Mouse (Mus musculus) heart, postnatal 25 days (tissue): Measurements from ENCODE around the gene Tmem262. TPM values are rescaled to one million over a fixed set of nuclear protein-coding genes. Genes with fewer than 3 reads are reported as not detected.

Experiments
- microRNA-seq: library from miRNA; unstranded; fragments of <30 nt; microRNA quantifications from one replicate; pipeline ENCODE4 v1.2.0, GENCODE M21; 2022
- total RNA-seq, 2 experiments: library from RNA; stranded (reverse); gene quantifications; 2 replicates each; pipeline ENCODE4 v1.2.3; 2021

Gene Tmem262
- total RNA-seq, 2 experiments from 2014 or later = not detected

Small RNAs within 50 kb of the gene (microRNA-seq; reads per million reads assigned to microRNA genes)
- 0.83 reads per million for gene Mir6988

Other genes with a start within 250 kb of the Tmem262 start
- gene Frmd8, start 204.8 kb upstream of the Tmem262 start, total RNA-seq = 10 to 100 TPM in 1 of 2 experiments, 1 to 10 TPM in 1; 8.9 to 11.1 TPM
- 1 to 10 TPM; 3.5 to 4.1 TPM for gene Slc25a45, start 202.2 kb upstream of the Tmem262 start, total RNA-seq
- gene Tigd3, start 185.9 kb upstream of the Tmem262 start, total RNA-seq = under 1 TPM; 0.22 to 0.68 TPM
- gene Dpf2, start 167.0 kb upstream of the Tmem262 start, total RNA-seq = 10 to 100 TPM; 87.4 to 96.1 TPM
- 1 to 10 TPM; 9.1 to 9.8 TPM for gene Cdc42ep2, start 155.2 kb upstream of the Tmem262 start, total RNA-seq
- gene Pola2, start 115.8 kb upstream of the Tmem262 start, total RNA-seq = 10 to 100 TPM in 1 of 2 experiments, 1 to 10 TPM in 1; 8.9 to 11.2 TPM
- not detected for gene Slc22a20, start 93.9 kb upstream of the Tmem262 start, total RNA-seq
- gene Capn1, start 64.1 kb upstream of the Tmem262 start, total RNA-seq = 10 to 100 TPM; 27.5 to 32.8 TPM
- 10 to 100 TPM; 20.6 to 22.4 TPM for gene Syvn1, start 33.5 kb upstream of the Tmem262 start, total RNA-seq
- gene Mrpl49, start 22.2 kb upstream of the Tmem262 start, total RNA-seq = 10 to 100 TPM; 39.0 to 39.2 TPM
- gene Fau, start 22.2 kb upstream of the Tmem262 start, total RNA-seq = 100 to 1,000 TPM; 499 to 563 TPM
- gene Znhit2, start 18.8 kb upstream of the Tmem262 start, total RNA-seq = 10 to 100 TPM; 11.9 to 12.4 TPM
- 1 to 10 TPM; 4.2 to 5.1 TPM for gene Tm7sf2, start 11.7 kb upstream of the Tmem262 start, total RNA-seq
- gene Vps51, start 2.8 kb upstream of the Tmem262 start, total RNA-seq = 10 to 100 TPM; 23.0 to 25.3 TPM
- not detected for gene Gm28374, start 2.2 kb downstream of the Tmem262 start, total RNA-seq
- gene Zfpl1, start 4.9 kb downstream of the Tmem262 start, total RNA-seq = 10 to 100 TPM; 16.4 to 19.4 TPM
- under 1 TPM; 0.21 to 0.42 TPM for gene Cdca5, start 5.0 kb downstream of the Tmem262 start, total RNA-seq
- not detected for gene AC131692.1, start 14.4 kb downstream of the Tmem262 start, total RNA-seq
- not detected for gene Naaladl1, start 25.7 kb downstream of the Tmem262 start, total RNA-seq
- gene Sac3d1, start 38.6 kb downstream of the Tmem262 start, total RNA-seq = 1 to 10 TPM; 7.9 to 8.5 TPM
- gene Snx15, start 48.3 kb downstream of the Tmem262 start, total RNA-seq = 10 to 100 TPM; 13.7 to 15.1 TPM
- under 1 TPM; 0.78 to 0.87 TPM for gene Batf2, start 61.0 kb downstream of the Tmem262 start, total RNA-seq
- gene Arl2, start 61.5 kb downstream of the Tmem262 start, total RNA-seq = 10 to 100 TPM; 54.4 to 58.4 TPM
- gene Majin, start 104.4 kb downstream of the Tmem262 start, total RNA-seq = not detected
- gene Gpha2, start 146.3 kb downstream of the Tmem262 start, total RNA-seq = not detected
- 10 to 100 TPM; 33.6 to 38.0 TPM for gene Ppp2r5b, start 155.8 kb downstream of the Tmem262 start, total RNA-seq
- gene Atg2a, start 161.6 kb downstream of the Tmem262 start, total RNA-seq = 10 to 100 TPM; 22.0 to 22.2 TPM
- gene Ehd1, start 196.7 kb downstream of the Tmem262 start, total RNA-seq = 100 to 1,000 TPM; 119 to 139 TPM
- gene Cdc42bpg, start 226.4 kb downstream of the Tmem262 start, total RNA-seq = 10 to 100 TPM in 1 of 2 experiments, 1 to 10 TPM in 1; 9.4 to 12.0 TPM